19 mouse cellular contexts compared by ENCODE assay signal in genomic region chr3:105770836-105771235, GRCm38 (mm10). TPM values are rescaled to one million over a fixed set of nuclear protein-coding genes. Genes with fewer than 3 reads are reported as not detected.
DNase-seq lines count a peak whose midpoint lies in the region; TF ChIP-seq lines count a peak whose summit lies in the region.
"Had no signal": no experiment of that assay in that cellular context is flagged by ENCODE, and none has a peak within 500 bp of the region (broad histone marks: within the 10 kb centered on the region; RNA-seq: fewer than 3 reads in every experiment).

No protein-coding gene starts in this region.

- H3K27me3 ChIP-seq in CH12.LX (replicated peaks) (no peaks in the 10 kb centered on the region), MEL (ENCODE audit: control insufficient read depth in 1 of 2, insufficient read depth in 2 of 2, low read length in 2 of 2) (no peaks in the 10 kb centered on the region)
- H3K27me3 ChIP-seq: Patski had no signal

- DNase-seq in 416B (ENCODE audit: low read depth) (peak; percentile 31), CH12.LX (ENCODE audit: extremely low read depth) (no peak), MEL (ENCODE audit: low read depth, low spot score) (no peak)
- DNase-seq in induced T-regulatory cell, adult 2 months (ENCODE audit: low read depth) = peak; percentile 43
- DNase-seq in left cerebral cortex, adult 11 months (ENCODE audit: low spot score) = no peak
- DNase-seq in adrenal gland, adult (ENCODE audit: inconsistent age in 2 of 2, low spot score in 1 of 2) = no peak
- no peak for DNase-seq in kidney, postnatal 10 days
- DNase-seq in embryo, embryonic 11 days = no peak
- DNase-seq: adrenal gland, adult 2 months; adrenal gland, adult 8-10 months; adrenal gland, postnatal 10 days; cerebellum, adult 11 months; cerebellum, adult 11-12 months; cerebellum, adult 18-20 months; cerebellum, adult 2 months; cerebellum, adult 8-10 months; cerebellum, adult 9-10 months had no signal

- H3K36me3 ChIP-seq in CH12.LX (replicated peaks in 1 of 2; ENCODE audit: control insufficient read depth in 1 of 2, insufficient read depth in 1 of 2, low read length in 1 of 2) (peaks cover 0 to 26% of the 10 kb centered on the region in 2 experiments), MEL (ENCODE audit: control insufficient read depth in 1 of 2, insufficient read depth in 2 of 2, low read length in 2 of 2) (peaks cover 0 to 34% of the 10 kb centered on the region in 2 experiments; a peak in 3 of 4 replicates)

- H3K4me2 ChIP-seq in CH12.LX (ENCODE audit: insufficient read depth, low read depth, poor library complexity, severe bottlenecking) = no peak overlapping the region

- TF ChIP-seq EP300 in CH12.LX (IDR thresholded peaks at IDR 0.05; ENCODE audit: low read length) (no peak), MEL (IDR thresholded peaks at IDR 0.05; ENCODE audit: low read depth in 1 of 2, low read length in 2 of 2) (0 out of 4 replicates have a peak, but pooled peaks of 1 of the 2 experiments have one; percentile 14)

- H3K4me3 ChIP-seq in CH12.LX (replicated peaks in 1 of 3; ENCODE audit: low read depth in 2 of 3, low read length in 2 of 3, poor library complexity in 1 of 3) = no peak overlapping the region
- no peak overlapping the region for H3K4me3 ChIP-seq in MEL (ENCODE audit: control insufficient read depth in 1 of 2, insufficient read depth in 1 of 2, low read depth in 2 of 2, low read length in 2 of 2)

- TF ChIP-seq RAD21 in CH12.LX (IDR thresholded peaks at IDR 0.05; ENCODE audit: low read depth, low read length) (no peak), MEL (IDR thresholded peaks at IDR 0.05; ENCODE audit: low read depth, low read length) (no peak)

- dilution Hi-C loops in CH12.LX (cut with MboI; ENCODE audit: extremely low pct_ligation_motif_present, extremely low pct_unique_long_range_greater_than_20kb, low sequenced_read_pairs) = no loop called here

- H3K79me2 ChIP-seq in CH12.LX (replicated peaks; ENCODE audit: control insufficient read depth, extremely low read depth, insufficient read depth, poor library complexity, severe bottlenecking) (peaks cover 65% of the 10 kb centered on the region), MEL (ENCODE audit: control insufficient read depth, insufficient read depth, low read length, poor library complexity) (peaks cover 28% of the 10 kb centered on the region)

- no peak for TF ChIP-seq POLR2A in CH12.LX (IDR thresholded peaks at IDR 0.05; ENCODE audit: low read depth, low read length)
- no peak for TF ChIP-seq POLR2A in MEL (IDR thresholded peaks at IDR 0.05; ENCODE audit: control insufficient read depth in 1 of 2, insufficient read depth in 1 of 2, low read depth in 1 of 2, low read length in 2 of 2, poor library complexity in 1 of 2)

- TF ChIP-seq CTCF in CH12.LX (conservative IDR thresholded peaks at IDR 0.05 in 1 of 2, IDR thresholded peaks at IDR 0.05 in 1 of 2; ENCODE audit: low read depth in 2 of 2, low read length in 2 of 2) (no peak), MEL (IDR thresholded peaks at IDR 0.05 in 2 of 3, conservative IDR thresholded peaks at IDR 0.05 in 1 of 3; ENCODE audit: control insufficient read depth in 1 of 3, insufficient read depth in 1 of 3, low read depth in 2 of 3, low read length in 3 of 3, poor library complexity in 1 of 3, severe bottlenecking in 1 of 3) (no peak)

- H3K4me1 ChIP-seq in CH12.LX (ENCODE audit: control insufficient read depth in 1 of 2, insufficient read depth in 2 of 2) (peaks cover 4 to 47% of the 10 kb centered on the region in 2 experiments; a peak in 3 of 4 replicates), MEL (ENCODE audit: control insufficient read depth in 1 of 2, insufficient read depth in 2 of 2, low read length in 2 of 2) (peaks cover 15 to 19% of the 10 kb centered on the region in 2 experiments)

- H3K9me3 ChIP-seq in CH12.LX (replicated peaks; ENCODE audit: low read length) (peaks cover 3% of the 10 kb centered on the region), MEL (replicated peaks; ENCODE audit: insufficient read depth, low read length) (no peaks in the 10 kb centered on the region)
- H3K9me3 ChIP-seq: G1E had no signal

- H3K9ac ChIP-seq in CH12.LX (ENCODE audit: insufficient read depth, low read depth) (no peak overlapping the region), MEL (ENCODE audit: control insufficient read depth, low read depth, low read length, poor library complexity, severe bottlenecking) (no peak overlapping the region)

- in situ Hi-C loops in CH12.LX (cut with MboI; ENCODE audit: low pct_ligation_motif_present, low pct_unique_long_range_greater_than_20kb, low sequenced_read_pairs) = no loop called here

- H3K27ac ChIP-seq in CH12.LX (ENCODE audit: insufficient read depth, low read depth) = no peak overlapping the region
- no peak overlapping the region for H3K27ac ChIP-seq in MEL (ENCODE audit: control insufficient read depth, low read depth, low read length)

TF ChIP-seq in CH12.LX, 34 proteins besides CTCF, POLR2A, EP300 and RAD21:
- TF ChIP-seq TBP (conservative IDR thresholded peaks at IDR 0.05; ENCODE audit: low read depth, low read length) = no peak
- no peak for TF ChIP-seq USF2 (conservative IDR thresholded peaks at IDR 0.05; ENCODE audit: low read depth, low read length)
- TF ChIP-seq ZNF384 (IDR thresholded peaks at IDR 0.05; ENCODE audit: low read depth, low read length) = peak; percentile 81
- no peak for TF ChIP-seq SIN3A (IDR thresholded peaks at IDR 0.05; ENCODE audit: low read length)

TF ChIP-seq in MEL, 35 proteins besides CTCF, POLR2A, EP300 and RAD21:
- TF ChIP-seq ZNF384 (IDR thresholded peaks at IDR 0.05; ENCODE audit: low read depth, low read length) (peak; percentile 78), TAL1 (IDR thresholded peaks at IDR 0.05; ENCODE audit: low read length) (no peak)

RNA-seq across cellular contexts. Expression of gene Rap1a, which starts 30.3 kb away (rescaled TPM):
- total RNA-seq in CH12.LX (2012; rRNA removed) = 63.3 and 116 TPM in 2 replicates
- total RNA-seq in CH12.LX (2014; rRNA removed) = 209 and 234 TPM in 2 replicates
- 222 and 250 TPM in 2 replicates for polyA plus RNA-seq in CH12.LX (2012; ENCODE audit: insufficient read length, low read depth)
- 32.3 and 39.7 TPM in 2 replicates for total RNA-seq in MEL (2012; rRNA removed)
- polyA plus RNA-seq in MEL (2012; ENCODE audit: insufficient read depth in 1 of 2, insufficient read length in 2 of 2, low read depth in 1 of 2, low replicate concordance in 2 of 2, missing spikeins in 1 of 2) = 10 to 100 TPM in 1 of 2 experiments, not detected in 1; 64.5 TPM

Comparison
In these comparisons a context has a peak if more than half of its experiments do, and no peak if none do; other contexts are left out.
1. DNase-seq: peak in 416B (single experiment) and induced T-regulatory cell, adult 2 months (single experiment); none in CH12.LX (single experiment), MEL (single experiment), left cerebral cortex, adult 11 months (single experiment), adrenal gland, adult (0 of 2), kidney, postnatal 10 days (single experiment) and embryo, embryonic 11 days (single experiment).